Mouse (Mus musculus): ENCODE measurements at regions not wholly inside any gene's neighbourhood (a gene's known extent, or its start where the extent isn't known, plus 50 kb on each side); places are given as distances from the start of the nearest gene placed in this dataset.

DNA sequence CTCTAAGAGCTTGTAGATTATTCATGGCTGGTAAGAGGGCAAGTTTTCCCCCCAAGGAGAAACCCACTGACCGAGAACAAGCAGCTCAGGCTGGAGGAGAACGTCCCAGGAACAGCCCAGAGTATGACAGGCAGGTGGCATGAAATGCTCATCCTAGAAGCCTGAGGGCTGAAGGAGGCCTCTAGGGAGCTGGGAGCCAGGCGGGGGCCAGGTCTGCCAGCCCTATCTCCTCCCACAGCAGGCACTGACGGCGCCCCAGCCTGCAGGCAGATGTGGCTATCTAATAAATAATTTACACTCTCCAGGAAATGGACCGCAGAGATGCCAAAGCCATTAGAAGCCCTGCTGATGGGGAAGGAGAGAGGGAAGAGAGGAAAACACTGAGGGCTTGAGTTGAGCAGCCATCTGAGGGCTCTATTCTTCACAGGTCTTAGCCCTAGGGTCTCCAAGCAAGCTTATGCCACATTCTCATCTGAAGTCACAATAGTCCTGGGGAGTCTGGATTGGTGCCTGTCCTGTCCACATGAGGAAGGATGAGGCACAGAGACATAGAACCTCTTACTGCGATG is 176.1 kb downstream of the Mycn start:
- no peak for DNase-seq (ENCODE audit: low spot score)

DNA sequence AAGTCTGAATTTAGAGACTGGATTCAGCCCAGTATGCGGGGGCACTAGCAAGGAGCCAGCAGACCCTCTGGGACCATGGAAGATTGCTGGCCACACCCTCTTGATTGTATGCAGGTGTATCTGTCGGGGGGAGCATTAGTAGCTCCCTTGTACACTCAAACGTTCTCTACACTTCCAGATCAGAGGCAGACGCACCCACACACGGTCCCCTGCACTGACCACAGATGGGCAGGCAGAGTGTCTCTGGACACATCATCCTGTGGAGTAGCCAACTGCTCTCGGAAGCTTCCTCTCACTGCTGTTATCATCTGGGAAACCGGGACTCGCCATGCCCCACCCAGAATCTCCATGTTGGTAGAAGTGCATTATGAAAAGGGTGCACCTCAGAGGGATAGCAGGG is 176.7 kb downstream of the Mycn start:
- DNase-seq (ENCODE audit: low spot score) = no peak

DNA sequence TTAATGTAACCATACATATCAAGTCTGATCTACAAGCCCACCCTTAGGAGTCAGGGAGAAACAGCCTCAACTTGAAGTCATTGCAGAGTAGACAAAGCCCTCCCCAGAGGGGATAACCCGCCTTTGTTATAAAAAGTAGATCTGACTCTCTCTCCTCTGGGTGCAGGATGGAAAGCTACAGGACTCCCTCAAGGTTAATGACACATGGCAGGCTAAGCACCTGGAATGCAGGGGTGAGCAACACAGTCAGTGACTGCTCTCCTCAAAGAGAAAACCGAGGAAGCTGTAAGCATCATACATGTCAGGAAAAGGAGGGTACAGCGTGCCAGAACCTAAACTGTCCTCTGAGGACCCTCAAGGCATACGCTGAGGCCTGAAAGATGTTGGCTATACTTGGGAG is 177.1 kb downstream of the Mycn start:
- no peak for DNase-seq (ENCODE audit: low spot score)

DNA sequence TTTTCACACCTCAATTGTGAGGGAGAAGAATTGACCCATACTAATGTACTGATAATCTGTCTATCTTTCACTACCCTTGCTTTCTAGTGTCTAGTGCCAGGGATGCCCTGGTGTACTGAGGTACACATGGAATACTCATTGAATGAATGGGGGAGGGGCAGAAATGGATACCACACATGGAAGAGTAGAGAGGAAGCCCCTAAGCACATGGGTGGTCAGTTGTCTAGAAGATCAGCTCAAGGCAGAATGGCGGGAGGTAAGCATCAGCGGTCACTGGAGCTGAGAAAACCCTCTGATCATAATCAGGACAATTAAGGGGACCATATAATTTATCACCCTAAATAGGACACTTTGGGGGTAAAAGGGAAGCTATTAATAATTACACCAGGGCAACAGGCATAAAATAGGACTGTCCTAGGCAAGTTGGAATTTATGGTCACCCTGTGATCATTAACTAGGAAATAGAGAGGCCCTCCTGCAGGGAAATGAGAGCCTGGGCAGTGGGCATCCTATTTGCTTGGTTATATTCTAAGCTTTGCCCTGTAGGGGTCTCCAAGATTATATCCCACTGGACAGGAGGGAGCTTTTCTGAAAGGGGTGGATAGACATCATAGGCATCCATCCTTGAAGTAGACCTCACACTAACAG is 185.3 kb downstream of the Mycn start:
- no peak for DNase-seq (ENCODE audit: low spot score)

DNA sequence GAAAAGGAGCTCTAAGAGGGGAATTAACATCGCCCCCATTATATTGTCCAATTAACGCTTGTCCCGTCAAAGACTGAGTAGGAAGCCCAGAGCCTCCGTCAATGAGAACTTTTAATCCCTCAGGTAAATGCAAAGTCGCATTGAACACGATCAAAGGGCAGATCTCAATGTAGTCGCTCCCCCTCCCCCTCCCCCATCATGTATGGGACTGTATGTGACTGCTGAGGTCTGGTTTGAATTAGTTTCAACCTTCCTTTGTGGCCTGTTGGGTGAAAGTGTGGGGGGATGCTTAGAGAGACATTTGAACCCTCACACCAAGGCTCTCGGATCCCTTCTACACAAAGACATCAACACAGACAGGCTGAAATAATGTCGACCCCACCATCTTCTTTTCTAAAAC is 187.9 kb downstream of the Mycn start:
- DNase-seq (ENCODE audit: low spot score) = no peak

DNA sequence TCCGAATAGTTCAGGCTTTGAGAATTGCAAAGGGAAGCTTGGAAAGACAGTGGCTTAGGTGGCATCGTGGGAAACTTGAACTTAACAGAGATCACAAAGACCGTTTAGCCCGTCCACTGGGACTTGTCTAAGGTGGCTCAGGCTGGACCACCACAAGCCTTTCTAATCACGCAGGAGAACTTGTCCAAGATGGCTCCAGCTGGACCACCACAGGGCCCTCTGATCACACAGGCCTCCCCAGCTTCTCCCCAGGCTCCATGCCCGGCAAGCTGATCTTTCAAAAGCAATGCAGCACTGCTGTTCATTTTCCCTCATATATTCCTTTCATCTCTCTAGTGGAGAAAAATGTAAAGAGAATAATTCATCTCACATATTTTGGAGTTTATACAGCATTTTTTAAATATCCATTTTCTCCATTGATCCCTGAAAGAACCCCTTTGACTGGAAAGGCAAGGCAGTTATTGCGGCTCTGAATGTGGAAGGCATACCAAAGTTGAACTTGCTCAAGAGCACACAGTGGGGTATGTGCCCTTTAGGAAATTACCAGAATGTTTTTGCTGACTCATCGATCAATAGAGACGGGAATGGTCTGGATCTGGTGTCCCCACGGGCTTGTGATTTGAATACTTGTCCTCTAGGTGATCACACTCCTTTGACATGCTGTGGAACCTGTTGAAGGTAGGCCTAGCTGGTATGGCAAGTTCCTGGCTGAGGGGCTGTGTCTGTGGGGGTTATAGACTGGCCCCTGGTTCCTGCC is 189.9 kb downstream of the Mycn start:
- no peak for DNase-seq (ENCODE audit: low spot score)

DNA sequence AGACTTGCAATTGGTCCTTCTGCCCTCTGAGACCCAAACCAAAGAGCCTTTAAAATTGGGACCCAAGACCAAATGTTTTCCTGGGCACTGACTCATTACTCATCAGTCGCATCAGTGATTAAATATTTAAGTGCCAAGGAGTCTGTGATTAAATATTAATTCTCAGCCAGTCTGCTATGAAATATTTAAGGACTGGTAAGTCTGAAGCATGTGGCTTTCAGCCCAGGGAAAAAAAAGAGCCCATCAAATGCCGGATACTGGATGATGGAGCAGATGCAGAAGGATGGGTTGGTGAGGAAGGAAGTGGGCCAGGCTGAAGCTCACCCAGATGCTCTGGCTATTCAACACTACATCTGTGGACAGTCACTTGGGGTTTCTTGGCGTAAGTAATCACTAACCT is 192.0 kb downstream of the Mycn start:
- no peak for DNase-seq (ENCODE audit: low spot score)

DNA sequence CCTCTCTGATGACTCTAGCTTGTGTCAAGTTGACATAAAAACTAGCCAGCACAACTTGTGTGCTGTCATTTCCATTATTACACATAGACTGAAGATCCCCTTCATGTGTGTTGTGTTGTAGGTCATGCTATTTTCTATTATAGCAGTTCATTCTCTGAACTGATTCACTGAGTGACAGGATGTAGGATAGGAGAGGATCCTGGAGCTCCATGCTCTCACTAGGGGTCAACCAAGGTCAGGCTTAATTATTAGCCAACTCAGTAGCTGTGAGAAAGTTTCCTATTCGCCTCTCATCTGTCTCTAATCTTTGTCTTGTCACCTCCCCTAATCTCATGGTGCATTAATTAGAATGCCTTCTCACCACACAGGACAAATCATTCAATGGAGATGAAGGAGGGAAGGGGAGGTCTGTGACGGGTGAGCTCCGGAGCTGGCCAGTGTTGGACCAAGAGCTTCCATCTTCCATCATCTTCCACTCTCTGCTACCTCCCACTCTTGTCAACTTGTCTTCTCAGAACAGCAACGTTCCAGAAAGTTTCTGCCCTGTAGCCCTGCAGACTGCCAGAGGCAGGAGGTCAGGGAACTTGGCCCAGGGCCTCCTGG is 194.8 kb downstream of the Mycn start:
- no peak for DNase-seq (ENCODE audit: low spot score)

DNA sequence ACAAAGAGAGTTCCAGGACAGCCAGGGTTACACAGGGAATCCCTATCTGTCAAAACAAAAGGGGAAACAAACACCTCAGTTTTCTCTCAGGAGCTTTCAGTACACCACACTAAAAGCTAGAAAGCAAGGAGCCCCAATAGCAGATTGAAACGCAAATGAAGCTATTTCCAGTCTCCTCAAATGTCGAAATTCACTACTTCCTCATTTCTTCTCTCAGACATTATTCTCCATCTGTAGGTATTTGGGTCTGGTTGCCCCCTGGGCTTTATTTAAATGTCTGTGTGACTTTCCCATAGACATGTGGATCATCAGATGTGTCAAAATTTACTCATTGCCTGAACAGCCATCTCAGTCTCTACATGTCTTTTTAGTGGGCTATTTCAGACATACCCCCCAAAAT is 197.2 kb downstream of the Mycn start:
- DNase-seq (ENCODE audit: low spot score) = no peak

DNA sequence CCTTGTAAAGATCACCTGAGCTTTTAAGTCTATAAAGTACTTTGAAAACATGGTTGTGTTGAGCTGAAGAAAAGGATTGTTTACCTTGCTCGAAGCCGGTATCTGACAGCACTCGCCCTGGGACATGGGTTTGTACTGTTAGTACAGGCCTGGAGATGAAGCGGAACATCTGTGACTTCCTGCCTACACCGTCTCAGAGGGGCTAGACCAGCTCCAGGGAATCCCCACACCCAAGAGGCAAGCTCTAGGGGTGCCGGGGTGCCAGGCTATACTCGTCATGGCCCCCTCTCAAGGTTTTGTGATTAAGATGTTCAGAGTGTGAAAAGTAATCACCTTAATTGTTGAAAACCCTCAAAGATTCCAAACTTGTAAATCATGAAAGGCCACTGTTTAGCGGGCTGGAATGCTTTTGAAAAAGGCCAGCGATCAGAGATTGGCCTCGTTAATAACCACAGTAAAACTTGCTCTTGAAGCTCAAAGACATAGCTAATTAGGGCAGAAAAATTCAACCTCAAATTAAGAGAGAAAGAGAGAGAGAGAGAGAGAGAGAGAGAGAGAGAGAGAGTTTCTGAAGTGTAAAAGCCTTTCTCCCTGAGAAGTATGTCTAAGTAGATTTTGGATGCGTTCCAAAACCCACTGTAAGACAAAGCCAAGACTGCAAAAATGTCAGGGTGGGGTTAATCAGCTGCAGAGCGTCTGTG is 202.9 kb downstream of the Mycn start:
- no peak for DNase-seq (ENCODE audit: low spot score)

DNA sequence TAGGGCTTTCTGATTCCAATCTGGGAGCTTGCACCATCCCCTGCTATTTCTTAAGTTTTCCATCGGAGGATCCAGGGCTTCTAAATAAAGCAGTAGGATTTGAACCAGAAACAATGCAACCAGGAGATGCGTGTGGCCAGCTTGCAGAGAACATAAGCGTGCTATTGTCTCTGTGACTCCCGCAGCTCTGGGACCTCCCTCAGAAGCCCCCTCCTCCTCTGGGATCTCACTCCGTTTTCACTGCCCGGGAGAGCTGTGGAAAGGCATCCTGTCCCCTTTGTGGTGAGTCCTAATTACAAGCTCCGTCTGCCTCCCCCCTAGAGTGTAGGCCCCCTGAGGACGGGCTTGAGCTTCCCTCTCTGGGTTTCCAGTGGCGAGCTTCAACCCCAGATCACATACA is 215.9 kb downstream of the Mycn start:
- no peak for DNase-seq (ENCODE audit: low spot score)

DNA sequence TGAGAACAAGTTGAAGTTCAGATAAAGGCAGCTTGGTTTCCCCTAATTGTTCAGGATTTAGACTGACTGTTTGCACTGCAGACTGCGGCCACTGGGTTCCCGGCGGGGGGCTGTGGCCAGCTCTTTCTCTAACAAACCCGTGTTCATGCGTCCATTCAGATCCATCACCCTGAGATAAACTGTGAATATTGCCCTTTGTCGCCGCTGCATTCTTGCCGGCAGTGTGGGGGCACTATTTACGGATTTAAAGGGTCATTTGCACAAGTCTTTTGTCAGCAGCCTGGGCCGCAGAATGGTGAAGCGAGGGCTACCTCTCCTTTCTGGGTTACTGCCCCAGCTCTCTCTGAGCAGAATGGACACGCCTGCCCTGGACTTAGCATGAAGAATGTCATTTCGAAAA is 216.6 kb downstream of the Mycn start:
- no peak for DNase-seq (ENCODE audit: low spot score)

DNA sequence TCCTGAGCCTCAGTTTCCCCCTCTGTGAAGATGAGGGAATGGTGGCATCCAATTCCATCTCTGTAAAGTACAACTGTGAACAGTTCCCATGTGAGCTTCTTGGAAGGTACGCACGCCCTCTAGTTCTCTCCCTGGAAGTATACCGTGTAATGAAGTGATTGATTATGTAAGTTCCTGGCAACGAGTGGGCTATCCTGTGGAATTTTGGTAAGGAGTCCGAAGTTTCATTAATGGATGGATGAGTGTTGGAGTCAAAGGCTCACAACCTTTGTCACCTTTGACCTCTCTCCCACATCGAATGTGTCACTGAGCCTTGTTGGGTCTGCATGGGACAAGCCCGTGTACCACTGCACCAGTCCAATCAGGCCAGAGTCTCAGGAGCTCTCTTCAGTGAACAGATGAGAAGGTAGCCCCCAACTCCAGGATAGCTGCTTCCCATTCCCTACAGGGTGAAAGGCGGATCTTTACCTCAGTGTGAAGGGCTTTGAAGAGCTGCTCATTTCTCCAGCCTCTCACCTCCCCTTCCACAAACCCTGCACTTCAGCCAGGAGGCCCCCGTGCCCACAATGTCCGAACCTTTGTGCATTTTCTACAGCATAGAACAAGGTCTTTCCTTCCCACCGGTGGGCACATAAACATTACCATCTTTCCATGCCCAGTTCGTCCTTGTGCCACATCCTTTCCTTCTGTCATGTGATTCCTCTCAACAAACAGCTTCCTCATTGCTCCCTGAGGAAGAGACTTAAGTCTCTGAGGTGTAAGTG is 217.8 kb downstream of the Mycn start:
- no peak for DNase-seq (ENCODE audit: low spot score)

DNA sequence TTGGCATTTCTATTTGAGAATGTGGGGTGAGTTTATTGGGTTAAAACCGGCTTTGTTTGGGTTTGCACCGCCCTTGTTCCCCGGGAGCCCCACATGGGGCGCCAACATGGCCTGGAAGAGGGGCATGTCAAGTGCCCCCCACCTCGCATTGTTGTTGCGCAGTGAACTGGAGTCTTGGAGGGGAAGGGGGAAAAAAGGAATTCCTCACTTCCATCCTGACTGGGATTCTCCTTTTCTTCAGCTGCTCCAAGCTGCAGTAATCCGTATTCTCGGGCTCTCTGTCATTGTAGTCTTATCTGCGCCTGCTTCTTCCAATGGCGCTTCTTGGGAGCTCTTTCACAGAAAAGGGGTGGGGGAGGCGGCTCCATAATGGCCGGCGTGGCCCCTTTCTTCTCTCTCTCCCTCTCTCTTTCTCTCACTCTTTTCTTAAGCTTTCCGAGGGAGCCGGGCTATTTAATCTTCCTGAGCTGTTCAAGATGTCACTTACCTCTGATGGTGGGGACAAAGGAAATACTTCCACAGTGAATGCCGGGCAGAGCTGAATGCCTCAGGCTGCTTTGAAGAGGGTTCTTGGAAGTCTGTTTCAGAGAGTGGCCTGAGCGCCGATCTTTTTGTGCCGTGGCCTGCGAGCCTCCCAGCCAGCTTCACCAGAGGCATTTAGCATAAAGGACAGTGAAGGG is 218.6 kb downstream of the Mycn start:
- no peak for DNase-seq (ENCODE audit: low spot score)

DNA sequence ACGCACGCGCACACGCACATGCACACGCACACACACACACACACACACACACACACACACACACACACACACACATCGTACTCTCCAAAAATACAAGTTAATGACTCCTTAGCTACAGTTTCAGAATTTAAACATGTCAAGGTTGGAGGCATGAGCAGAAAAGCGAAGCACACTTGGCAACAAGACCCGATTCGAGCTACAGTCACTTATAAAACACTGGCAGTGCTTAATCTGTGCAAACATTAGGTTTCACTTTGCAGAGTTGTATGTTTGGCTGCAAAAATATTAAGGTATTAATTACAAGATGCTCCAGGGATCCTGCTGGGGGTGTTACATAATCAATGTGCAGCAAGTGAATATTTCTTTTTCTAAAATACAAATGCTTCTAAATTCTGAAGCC is 225.0 kb downstream of the Mycn start:
- no peak for DNase-seq (ENCODE audit: low spot score)

DNA sequence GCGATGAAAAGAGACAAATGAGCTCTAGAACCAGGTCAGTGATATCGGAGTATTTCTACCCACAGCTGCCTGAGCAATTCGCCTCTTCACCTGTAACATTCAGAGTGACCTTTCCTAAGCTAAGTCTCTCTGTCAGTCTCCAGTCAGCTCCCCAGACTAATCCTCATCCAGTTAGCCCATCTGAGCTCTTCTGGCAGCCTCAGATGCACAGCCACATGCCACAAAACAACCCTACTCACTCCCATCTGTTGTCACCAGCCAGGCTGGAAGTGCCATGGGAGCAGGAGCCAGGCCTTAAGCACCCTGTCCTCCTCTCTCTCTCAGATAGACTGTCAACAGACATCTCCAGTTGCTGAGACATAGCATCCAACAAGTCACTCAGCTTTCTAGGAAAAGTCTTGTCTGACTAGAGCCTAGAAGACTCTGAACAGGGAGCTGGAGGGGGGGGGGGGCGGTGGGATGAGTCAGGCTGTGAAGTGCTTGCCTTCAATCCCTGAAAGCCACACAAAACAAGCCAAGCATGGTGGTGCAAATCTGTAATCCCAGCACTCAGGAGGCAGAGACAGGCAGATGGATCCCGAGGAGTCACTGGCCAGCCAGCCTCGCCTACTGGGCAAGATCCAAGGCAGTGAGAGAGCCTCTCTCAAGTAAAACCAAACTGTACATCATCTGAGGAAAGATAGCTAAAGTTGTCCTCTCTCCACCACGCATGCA is 225.6 kb downstream of the Mycn start:
- no peak for DNase-seq (ENCODE audit: low spot score)

DNA sequence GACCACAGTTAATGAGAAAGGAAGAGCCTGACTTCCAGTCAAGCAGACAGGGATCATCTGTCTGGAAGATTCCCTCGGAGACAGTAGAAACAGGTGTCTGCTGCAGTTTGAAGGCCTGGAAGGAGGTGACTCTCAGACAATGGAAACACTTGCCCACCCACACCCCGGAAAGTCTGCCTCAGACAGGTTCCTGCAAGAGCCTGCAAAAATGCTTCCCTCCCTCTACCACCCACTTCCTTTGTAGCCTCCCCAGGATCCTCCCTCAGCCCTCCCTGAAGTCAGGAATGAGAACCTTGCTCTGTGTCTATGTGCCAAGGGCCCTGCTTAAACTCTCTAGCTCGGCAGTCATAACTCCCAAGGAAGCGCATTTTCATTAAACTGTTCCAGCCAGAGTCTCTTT is 226.2 kb downstream of the Mycn start:
- no peak for DNase-seq (ENCODE audit: low spot score)

DNA sequence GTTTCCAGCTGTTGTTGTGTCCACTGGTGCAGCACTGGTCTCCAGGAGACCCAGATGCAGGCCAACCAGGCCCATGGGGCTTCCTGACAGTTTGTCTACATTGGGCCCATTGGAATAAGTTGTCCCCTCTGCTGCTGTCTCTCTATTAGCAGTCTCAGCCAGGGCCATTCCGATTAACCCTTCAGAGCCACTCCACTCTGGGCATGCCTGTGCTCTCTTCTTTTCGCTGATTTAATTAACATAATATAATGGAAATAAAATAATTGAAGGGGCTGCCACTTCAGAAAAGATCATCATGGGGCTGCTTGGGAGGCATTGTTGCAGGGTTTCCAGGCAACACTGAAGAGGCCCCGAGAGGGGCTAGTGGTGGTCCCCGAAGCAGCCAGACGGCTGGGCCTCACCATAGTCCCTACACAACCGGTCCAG is 231.5 kb downstream of the Mycn start:
- DNase-seq (ENCODE audit: low spot score) = no peak

DNA sequence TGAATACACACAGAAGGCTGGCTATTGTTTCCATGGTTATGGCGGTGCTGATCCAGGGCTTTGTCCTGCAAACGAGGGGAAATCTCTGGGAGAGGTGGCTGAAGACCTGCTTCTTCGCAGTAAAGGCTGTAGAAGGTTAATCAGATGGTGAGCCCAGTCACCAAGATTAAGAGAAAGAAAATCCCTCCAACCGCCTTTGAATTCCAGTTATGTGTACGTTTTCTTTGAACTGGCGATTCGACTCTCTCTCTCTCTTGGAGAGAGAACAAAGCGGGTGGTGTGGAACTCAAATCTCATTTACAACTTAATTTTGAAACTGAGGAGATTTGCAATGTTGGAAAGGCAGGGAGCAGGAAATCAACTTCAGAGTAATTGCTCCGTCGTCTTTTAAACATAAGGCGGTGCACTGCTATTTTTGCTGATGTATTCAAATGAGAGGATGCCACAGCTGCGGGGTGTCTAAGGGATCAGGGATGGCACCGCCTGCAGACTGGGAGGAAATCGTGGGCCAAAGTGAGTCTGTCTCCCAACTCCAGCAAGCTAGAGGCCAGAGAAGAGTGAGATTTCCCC is 232.7 kb downstream of the Mycn start:
- DNase-seq (ENCODE audit: low spot score) = no peak

DNA sequence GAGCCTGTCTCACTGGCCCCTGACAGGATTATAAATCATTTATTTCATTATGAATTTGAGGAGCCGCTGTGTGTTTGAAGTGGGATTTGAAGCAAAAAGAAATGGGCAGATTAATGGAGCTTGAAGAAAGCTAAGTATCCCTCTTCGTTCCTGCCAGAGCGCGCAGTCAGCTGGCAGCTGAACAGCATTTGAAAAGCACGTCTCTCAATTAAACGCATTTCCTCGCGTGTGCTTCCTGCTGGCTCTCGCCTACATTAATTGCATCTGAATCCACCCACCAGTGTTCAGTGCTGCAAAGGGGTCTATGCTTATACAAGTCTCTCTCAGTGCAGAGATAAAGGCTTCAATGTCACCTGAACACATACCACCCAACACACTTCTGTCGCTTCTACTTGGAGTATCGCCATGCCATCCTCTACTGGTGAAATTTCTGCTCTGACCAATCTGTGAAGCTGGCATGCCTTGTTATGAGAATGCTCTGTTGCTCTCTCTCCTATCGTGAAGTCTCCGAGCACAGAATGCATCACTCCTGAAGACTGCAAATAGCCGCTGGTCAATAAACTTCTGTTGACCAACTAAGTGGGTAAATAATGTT is 235.3 kb downstream of the Mycn start:
- DNase-seq (ENCODE audit: low spot score) = no peak

Data from urinary bladder, postnatal 10 days (tissue).